Mouse (Mus musculus): ENCODE measurements at regions not wholly inside any gene's neighbourhood (a gene's known extent, or its start where the extent isn't known, plus 50 kb on each side); places are given as distances from the start of the nearest gene placed in this dataset.

DNA sequence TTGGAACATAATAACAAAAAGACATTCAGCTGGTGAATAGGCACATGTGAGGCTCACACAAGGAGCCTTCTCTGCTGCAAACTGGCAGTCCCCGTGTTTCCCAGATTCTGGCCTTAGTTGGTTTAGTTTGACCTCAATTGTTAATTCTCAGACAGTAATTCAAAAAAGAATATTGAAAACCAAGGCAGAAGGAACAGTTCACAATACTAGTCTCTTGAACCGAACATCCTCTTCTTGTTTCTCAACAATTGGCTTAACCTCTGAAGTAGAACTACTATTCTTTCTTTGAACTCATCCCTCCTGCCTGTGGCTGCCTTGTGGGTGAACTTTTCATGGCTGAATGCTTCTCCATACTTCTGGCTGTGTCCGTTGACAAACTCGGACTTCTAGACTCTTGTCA, 110.4 kb upstream of the Neil3 start:
- Histone ChIP-seq H3K36me3 (no peaks in the 10 kb centered on the region), H3K9ac (replicated peaks) (no peak overlapping the region), H3K27ac (replicated peaks) (no peak overlapping the region), H3K4me1 (no peaks in the 10 kb centered on the region), H3K4me2 (no peak overlapping the region), H3K27me3 (replicated peaks) (no peaks in the 10 kb centered on the region), H3K4me3 (replicated peaks) (no peak overlapping the region), H3K9me3 (replicated peaks) (no peaks in the 10 kb centered on the region)
- WGBS, result 27% methylated on average over 4 of the region's 4 CpGs
- ATAC-seq (ENCODE audit: low FRiP score), result no peak

DNA sequence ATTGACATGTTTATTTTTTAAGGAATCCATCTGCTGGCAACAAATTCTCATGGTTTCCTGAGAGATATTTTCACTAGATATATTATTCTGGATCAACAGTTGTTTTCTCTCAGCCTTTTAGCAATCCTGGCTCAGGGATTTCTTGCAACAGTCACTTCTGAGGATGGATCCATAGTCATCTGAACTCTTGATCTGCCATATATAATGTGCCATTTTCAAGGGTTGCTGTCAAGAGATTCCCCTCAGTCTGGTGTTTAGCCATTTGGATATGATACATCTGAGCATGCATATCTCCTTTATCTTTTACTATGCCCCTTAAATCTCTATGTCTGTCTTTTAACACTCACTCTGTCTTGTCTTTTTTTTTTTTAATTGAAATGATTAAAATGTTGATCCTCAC, 130.3 kb upstream of the Neil3 start:
- Histone ChIP-seq H3K27me3 (replicated peaks) (no peaks in the 10 kb centered on the region), H3K4me3 (replicated peaks) (no peak overlapping the region), H3K9me3 (replicated peaks) (no peaks in the 10 kb centered on the region), H3K4me1 (no peaks in the 10 kb centered on the region), H3K9ac (replicated peaks) (no peak overlapping the region), H3K4me2 (no peak overlapping the region), H3K36me3 (no peaks in the 10 kb centered on the region), H3K27ac (replicated peaks) (no peak overlapping the region)
- ATAC-seq (ENCODE audit: low FRiP score), result no peak

DNA sequence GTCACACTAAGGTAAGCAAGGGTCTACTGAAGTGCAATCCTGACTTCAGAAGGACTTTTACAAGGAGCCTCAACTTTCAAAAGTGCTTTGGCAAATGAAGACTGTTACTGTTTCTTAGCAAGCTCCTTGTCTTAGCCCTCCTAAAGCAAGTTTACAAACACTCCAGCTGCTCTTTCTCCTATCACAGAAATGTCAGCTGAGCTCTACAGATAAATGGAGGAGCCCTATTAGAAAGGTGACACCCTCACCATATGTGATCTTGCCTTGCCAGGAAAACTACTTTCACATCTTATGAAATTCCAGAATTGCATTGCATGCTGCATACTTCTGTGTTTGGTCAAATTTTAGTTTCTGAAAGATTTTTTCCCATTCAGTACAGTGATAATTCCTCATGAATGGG, 136.6 kb upstream of the Neil3 start:
- H3K27me3 ChIP-seq (replicated peaks), result no peaks in the 10 kb centered on the region
- H3K4me2 ChIP-seq, result no peak overlapping the region
- no peaks in the 10 kb centered on the region for H3K9me3 ChIP-seq (replicated peaks)
- no peak overlapping the region for H3K4me3 ChIP-seq (replicated peaks)
- no peak for ATAC-seq (ENCODE audit: low FRiP score)
- H3K4me1 ChIP-seq, result no peaks in the 10 kb centered on the region
- no peak overlapping the region for H3K27ac ChIP-seq (replicated peaks)
- H3K36me3 ChIP-seq, result no peaks in the 10 kb centered on the region
- H3K9ac ChIP-seq (replicated peaks), result no peak overlapping the region

DNA sequence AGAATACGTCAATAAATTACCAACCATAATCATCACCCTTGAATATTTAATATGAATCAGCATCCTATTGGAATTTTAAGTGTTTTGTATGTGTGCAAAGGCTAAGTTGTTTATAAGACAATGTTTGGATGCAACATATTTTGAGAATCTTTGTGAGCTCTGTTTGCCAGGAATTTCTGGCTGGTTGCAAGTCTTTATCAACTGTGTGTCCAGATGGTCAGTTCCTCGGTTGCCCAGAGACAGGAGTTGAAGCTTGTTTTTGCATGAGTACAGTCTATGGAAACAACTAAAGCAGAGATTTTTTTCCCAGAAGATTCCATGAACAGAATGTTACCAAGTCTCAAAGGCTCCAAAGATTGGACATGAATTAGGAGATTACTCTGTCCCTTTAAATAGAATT, 142.0 kb upstream of the Neil3 start:
- Histone ChIP-seq H3K27ac (replicated peaks) (no peak overlapping the region), H3K27me3 (replicated peaks) (no peaks in the 10 kb centered on the region), H3K9ac (replicated peaks) (no peak overlapping the region), H3K4me1 (no peaks in the 10 kb centered on the region), H3K36me3 (no peaks in the 10 kb centered on the region), H3K9me3 (replicated peaks) (no peaks in the 10 kb centered on the region), H3K4me3 (replicated peaks) (no peak overlapping the region), H3K4me2 (no peak overlapping the region)
- ATAC-seq (ENCODE audit: low FRiP score), result no peak
- 83% methylated on average over 2 of the region's 2 CpGs for WGBS

DNA sequence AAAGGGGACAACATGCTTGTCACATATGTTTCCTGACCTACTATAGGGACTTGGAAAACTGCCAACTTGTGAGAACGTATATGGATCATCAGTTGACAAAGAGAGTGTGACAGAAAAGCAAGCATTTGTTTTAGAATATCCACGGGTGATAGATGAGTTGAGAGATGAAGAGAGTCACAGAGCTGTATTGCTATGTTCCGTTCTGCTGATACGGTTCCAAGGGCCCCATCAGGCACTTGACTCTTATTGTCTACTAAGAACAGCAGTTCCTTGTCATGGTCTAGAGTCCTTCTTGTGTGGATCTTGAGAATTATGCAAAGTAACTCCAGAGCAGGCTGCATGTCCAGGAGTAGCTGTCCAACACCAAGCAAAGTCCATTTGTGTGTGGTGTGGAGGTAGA, 143.0 kb upstream of the Neil3 start:
- Histone ChIP-seq H3K4me1 (no peaks in the 10 kb centered on the region), H3K4me3 (replicated peaks) (no peak overlapping the region), H3K4me2 (no peak overlapping the region), H3K27me3 (replicated peaks) (no peaks in the 10 kb centered on the region), H3K36me3 (no peaks in the 10 kb centered on the region), H3K9ac (replicated peaks) (no peak overlapping the region), H3K9me3 (replicated peaks) (no peaks in the 10 kb centered on the region), H3K27ac (replicated peaks) (no peak overlapping the region)
- 73% methylated on average over 4 of the region's 4 CpGs for WGBS
- no peak for ATAC-seq (ENCODE audit: low FRiP score)

DNA sequence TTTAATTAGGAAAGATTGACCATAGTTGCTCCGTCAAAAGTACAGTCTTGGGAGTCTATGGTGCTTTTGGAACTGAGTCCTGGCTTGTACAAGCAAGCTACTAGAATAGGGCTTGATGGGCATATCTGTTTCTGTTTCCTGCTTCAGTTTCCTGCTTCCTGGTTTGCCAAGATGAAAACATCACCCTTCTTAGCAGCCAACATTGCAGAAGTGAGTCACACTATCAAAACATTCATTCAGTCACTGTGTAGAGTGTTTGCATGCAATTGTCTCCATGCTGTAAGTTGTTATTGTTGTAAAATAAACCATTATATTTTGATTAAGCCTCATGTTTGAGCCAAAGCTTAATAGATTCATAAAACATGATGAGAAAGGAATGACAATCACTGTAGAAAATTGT, 149.3 kb upstream of the Neil3 start:
- no peak overlapping the region for H3K9ac ChIP-seq (replicated peaks)
- H3K4me1 ChIP-seq, result no peaks in the 10 kb centered on the region
- no peak for ATAC-seq (ENCODE audit: low FRiP score)
- 89% methylated on average over 1 of the region's 1 CpGs for WGBS
- H3K27ac ChIP-seq (replicated peaks), result no peak overlapping the region
- H3K27me3 ChIP-seq (replicated peaks), result no peaks in the 10 kb centered on the region
- no peak overlapping the region for H3K4me2 ChIP-seq
- H3K9me3 ChIP-seq (replicated peaks), result no peaks in the 10 kb centered on the region
- H3K4me3 ChIP-seq (replicated peaks), result no peak overlapping the region
- H3K36me3 ChIP-seq, result no peaks in the 10 kb centered on the region

DNA sequence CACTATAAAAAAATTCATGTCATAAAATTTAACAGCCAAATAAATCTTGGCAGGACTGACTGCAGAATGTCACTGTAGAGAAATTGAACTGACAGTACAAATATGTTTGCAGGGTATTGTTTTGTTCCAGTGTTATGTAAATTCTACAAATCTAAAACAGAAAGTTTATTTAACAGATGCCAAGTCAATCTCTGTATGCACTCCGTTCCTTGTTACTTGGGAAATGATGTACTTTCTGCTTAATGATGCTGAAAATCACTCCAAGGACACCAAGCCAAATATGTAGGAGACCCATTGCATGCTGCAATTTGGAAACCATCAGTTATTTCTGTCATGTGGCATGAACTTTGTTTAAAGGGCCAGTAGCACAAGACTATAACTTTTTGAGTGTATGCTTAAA, 182.3 kb upstream of the Neil3 start:
- H3K4me1 ChIP-seq, result no peaks in the 10 kb centered on the region
- 33% methylated on average over 1 of the region's 1 CpGs for WGBS
- H3K36me3 ChIP-seq, result no peaks in the 10 kb centered on the region
- no peak overlapping the region for H3K4me2 ChIP-seq
- H3K4me3 ChIP-seq (replicated peaks), result no peak overlapping the region
- ATAC-seq (ENCODE audit: low FRiP score), result no peak
- H3K9me3 ChIP-seq (replicated peaks), result no peaks in the 10 kb centered on the region
- H3K27me3 ChIP-seq (replicated peaks), result no peaks in the 10 kb centered on the region
- H3K27ac ChIP-seq (replicated peaks), result no peak overlapping the region
- H3K9ac ChIP-seq (replicated peaks), result no peak overlapping the region

DNA sequence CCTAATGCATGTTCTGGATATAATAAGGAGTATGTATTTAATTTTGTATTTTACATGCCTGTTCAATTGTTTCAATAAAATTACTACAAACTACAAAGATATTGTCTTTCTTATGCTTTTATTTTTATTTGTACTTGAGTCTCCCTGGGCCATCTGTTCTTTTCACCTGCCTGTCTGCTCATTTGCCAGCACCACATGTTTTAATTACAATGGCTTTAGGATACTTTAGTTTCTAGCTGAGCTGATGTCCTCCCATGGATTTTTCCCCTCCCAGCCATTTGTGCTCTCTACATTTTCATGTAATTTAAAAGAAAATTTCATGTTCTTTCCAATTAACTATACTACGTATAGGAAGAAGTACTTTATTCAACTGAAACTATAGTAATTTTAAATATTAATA, 188.5 kb upstream of the Neil3 start:
- Histone ChIP-seq H3K4me3 (replicated peaks) (no peak overlapping the region), H3K36me3 (no peaks in the 10 kb centered on the region), H3K9ac (replicated peaks) (no peak overlapping the region), H3K4me2 (no peak overlapping the region), H3K27ac (replicated peaks) (no peak overlapping the region), H3K9me3 (replicated peaks) (no peaks in the 10 kb centered on the region), H3K27me3 (replicated peaks) (no peaks in the 10 kb centered on the region), H3K4me1 (no peaks in the 10 kb centered on the region)
- WGBS, result 87% methylated on average over 1 of the region's 1 CpGs
- no peak for ATAC-seq (ENCODE audit: low FRiP score)

DNA sequence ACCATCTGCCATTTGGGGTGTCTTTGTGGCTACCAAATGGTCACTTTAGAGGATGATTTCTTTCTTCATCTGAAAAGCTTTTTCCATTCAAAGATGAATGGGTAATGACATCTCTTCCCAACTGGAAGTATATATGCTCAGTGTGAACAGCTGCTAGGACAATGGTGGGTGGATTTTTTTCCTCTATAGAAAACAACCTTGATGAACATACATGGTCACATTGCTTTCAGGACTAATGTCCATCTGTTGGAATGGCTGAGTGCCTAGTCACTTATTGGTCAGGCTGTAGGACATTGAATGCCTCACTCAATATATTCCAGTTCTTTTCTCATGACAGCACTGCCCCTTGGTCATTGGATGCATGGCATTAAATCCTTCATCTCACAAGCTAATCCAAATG, 209.0 kb upstream of the Neil3 start:
- no peak overlapping the region for H3K9ac ChIP-seq (replicated peaks)
- H3K36me3 ChIP-seq, result no peaks in the 10 kb centered on the region
- H3K4me2 ChIP-seq, result no peak overlapping the region
- no peaks in the 10 kb centered on the region for H3K4me1 ChIP-seq
- no peaks in the 10 kb centered on the region for H3K27me3 ChIP-seq (replicated peaks)
- ATAC-seq (ENCODE audit: low FRiP score), result no peak
- no peak overlapping the region for H3K27ac ChIP-seq (replicated peaks)
- H3K4me3 ChIP-seq (replicated peaks), result no peak overlapping the region
- H3K9me3 ChIP-seq (replicated peaks), result no peaks in the 10 kb centered on the region

DNA sequence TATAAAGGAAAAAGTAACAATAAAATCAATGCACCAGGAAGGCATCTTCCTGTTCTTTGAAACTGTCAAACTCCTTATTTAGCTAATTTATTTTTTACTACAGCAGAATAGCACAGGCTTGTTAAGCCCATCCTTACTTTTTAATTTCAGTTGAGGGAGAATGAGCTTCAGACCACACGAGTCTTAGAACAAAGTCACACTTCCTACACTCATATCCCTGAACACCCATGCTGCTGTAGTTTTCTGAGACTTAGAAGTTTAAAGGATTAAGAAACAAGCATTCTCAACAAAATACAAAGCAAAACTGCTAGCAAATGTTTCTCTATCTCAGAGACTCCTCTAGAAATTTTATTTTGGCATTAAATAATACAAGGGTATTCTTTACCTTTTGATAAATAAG, 208.8 kb upstream of the Vegfc start:
- H3K4me1 ChIP-seq, result no peaks in the 10 kb centered on the region

DNA sequence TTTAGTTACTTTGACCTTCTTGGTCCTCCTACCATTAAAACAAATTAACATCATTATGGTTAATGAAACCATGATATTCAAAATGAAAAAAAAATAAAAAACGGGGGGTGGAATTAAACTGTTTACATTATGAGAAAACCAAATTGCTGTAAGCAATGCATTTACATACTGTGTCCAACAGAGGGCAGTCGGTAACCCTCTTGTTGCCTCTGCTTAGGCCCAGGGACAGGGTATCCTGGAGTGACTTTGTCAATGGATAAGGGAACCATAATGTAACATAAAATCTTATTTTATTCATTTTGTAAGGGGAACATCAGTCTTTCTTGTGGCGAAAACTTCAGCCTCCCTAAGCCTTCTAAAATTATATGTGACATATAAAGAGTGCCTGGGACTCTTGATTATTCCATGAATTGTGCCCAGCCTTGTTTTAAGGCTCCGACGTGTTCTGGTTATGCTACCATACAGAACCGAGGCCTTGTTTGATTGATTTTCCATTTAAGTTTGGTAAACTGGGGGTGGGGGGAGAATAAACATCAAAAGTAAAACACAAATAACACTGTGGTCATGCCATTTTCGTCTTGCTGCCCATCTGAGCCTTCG, 207.3 kb upstream of the Vegfc start:
- Histone ChIP-seq H3K4me3 (replicated peaks) (no peak overlapping the region), H3K4me2 (no peak overlapping the region), H3K9me3 (replicated peaks) (no peaks in the 10 kb centered on the region), H3K9ac (replicated peaks) (no peak overlapping the region), H3K27ac (replicated peaks) (no peak overlapping the region), H3K36me3 (no peaks in the 10 kb centered on the region), H3K4me1 (no peaks in the 10 kb centered on the region), H3K27me3 (replicated peaks) (no peaks in the 10 kb centered on the region)
- WGBS, result 63% methylated on average over 8 of the region's 8 CpGs
- no peak for ATAC-seq (ENCODE audit: low FRiP score)

More for the DNA sequence above, 208.8 kb upstream of the Vegfc start:
- H3K4me2 ChIP-seq, result no peak overlapping the region
- no peaks in the 10 kb centered on the region for H3K36me3 ChIP-seq
- no peak for ATAC-seq (ENCODE audit: low FRiP score)
- no peak overlapping the region for H3K4me3 ChIP-seq (replicated peaks)
- no peaks in the 10 kb centered on the region for H3K9me3 ChIP-seq (replicated peaks)
- no peaks in the 10 kb centered on the region for H3K27me3 ChIP-seq (replicated peaks)
- no peak overlapping the region for H3K9ac ChIP-seq (replicated peaks)
- H3K27ac ChIP-seq (replicated peaks), result no peak overlapping the region
- 57% methylated on average over 1 of the region's 1 CpGs for WGBS

DNA sequence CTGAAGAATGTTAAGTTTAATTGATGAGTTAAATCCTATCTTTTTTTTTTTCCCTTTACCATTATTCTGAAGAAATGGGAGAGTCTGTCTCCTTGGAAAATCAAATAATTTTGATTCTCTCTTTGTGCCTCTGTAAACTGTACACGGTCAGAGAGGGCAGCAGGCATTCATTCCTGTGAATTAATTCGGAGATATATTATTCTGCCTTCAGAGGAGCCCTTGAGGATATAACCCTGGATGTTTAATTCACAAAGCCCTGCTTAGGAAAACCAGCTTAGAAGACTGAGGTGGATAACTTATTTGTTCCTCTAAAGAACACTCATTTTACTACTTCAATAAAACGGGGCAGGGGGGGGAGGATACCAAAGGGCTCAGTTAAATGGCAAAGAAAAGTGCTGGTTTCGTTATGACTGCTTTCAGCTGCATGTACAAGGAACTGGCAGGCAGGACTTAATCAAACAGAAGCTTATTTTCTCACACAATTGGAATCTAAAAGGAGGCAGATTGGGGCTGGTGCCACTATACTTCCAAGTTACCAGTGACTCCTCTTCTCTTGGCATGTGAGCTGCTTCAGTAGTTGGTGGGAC, 205.3 kb upstream of the Vegfc start:
- Histone ChIP-seq H3K27ac (replicated peaks) (no peak overlapping the region), H3K4me1 (no peaks in the 10 kb centered on the region), H3K9me3 (replicated peaks) (no peaks in the 10 kb centered on the region), H3K4me3 (replicated peaks) (no peak overlapping the region), H3K36me3 (no peaks in the 10 kb centered on the region), H3K27me3 (replicated peaks) (no peaks in the 10 kb centered on the region), H3K9ac (replicated peaks) (no peak overlapping the region), H3K4me2 (no peak overlapping the region)
- no peak for ATAC-seq (ENCODE audit: low FRiP score)
- 34% methylated on average over 4 of the region's 4 CpGs for WGBS

DNA sequence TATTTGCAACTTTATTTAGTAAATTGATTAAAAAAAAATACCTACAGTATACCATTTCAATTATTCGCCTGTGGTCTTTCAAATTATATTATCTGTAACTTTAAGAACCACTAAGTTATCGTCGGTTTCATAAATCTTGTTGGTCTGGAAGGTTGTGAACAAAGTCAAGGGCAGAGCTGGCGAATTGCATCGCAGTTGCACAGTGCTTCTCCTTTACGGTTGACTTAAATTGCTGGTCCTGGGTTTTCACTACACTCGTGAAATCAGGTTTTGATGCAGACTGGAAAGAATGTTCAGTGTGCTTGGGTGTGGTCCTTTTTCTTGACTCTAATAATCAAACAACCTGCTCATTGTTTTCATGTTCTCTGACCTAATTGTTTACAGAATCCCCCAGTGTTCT, 198.6 kb upstream of the Vegfc start:
- no peaks in the 10 kb centered on the region for H3K4me1 ChIP-seq
- no peak overlapping the region for H3K27ac ChIP-seq (replicated peaks)
- H3K9ac ChIP-seq (replicated peaks), result no peak overlapping the region
- H3K4me2 ChIP-seq, result no peak overlapping the region
- no peak overlapping the region for H3K4me3 ChIP-seq (replicated peaks)
- WGBS, result 83% methylated on average over 7 of the region's 7 CpGs
- no peak for ATAC-seq (ENCODE audit: low FRiP score)
- no peaks in the 10 kb centered on the region for H3K9me3 ChIP-seq (replicated peaks)
- H3K27me3 ChIP-seq (replicated peaks), result no peaks in the 10 kb centered on the region
- H3K36me3 ChIP-seq, result no peaks in the 10 kb centered on the region

Data from neural tube, embryonic 15.5 days (tissue).